Mouse (Mus musculus) megakaryocyte, embryonic 14.5 days (primary cell): Measurements from ENCODE around the gene Usp33.

Experiments
- FLI1 ChIP-seq: IDR thresholded peaks from 2 replicates; pipeline ENCODE4 v1.6.1; 2012; ENCODE audit warnings: low read length, inconsistent platforms, mixed read lengths
- GATA1 ChIP-seq: IDR thresholded peaks from 3 replicates; pipeline ENCODE4 v1.6.1; 2012; ENCODE audit warnings: mixed read lengths, low read length, inconsistent platforms, borderline replicate concordance

DNA sequence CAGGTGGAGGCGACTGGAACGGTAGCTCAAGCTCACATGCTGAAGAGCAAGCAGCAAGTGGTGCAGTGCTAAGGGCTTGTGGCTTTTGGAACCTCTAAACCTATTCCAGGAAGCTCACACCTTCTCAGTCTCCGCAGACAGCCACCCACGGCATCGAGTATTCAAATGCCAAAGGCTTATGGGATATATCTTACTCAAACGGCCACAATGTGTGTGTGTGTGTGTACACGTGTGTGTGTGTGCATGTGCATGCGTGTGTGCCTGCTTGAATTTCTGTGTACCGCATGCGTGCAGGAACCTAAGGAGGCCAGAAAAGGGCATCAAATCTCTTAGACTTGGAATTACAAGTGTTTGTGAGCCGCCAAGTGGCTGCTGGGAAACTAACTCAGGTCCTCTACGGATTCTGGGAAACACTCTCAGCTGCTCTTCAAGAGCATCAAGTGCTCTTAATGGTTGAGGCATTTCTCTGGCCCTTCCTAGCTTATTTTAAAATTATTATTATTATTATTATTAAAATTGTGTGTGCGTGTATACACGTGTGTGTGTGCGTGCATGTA, 3.2 kb upstream of the Usp33 start:
- TF ChIP-seq FLI1 (no peak), GATA1 (no peak)
